Mouse (Mus musculus) lung, postnatal 36 days (tissue): ENCODE data around the gene Cdc42ep2.

Source experiments
- DNase-seq: peaks from one replicate; pipeline ENCODE4 v3.0.0; 2022; ENCODE audit warnings: mixed read lengths

Cdc42ep2 gene

DNA sequence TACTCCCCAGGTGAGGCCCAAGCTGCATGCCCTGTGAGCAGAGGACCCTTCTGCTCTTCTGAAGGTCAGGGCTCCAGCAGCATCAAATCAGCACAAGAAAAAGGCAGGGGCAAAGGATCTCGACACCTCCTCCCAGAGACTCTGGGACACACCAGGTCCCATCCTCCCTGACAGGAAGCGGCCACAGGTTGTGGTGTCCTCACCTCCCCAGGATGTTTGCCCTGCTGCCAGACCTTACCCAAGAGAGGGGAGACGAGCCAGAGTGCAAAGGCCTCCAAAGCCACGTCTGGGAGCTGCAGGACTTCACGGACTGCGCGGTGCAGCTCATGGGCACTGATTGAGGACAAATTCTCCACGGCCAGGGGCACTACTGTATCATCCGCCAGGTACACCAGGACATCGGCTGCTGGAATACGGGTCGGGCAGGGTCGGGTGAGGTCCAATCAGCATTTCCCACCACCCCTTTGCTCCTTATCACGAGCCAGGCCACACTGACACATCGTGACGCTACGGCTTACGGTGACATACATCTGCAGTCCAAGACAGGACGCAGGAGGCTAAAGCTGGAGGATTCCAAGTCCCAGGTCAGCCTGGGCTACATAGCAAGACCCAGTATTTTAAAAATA lies 51.6 kb downstream of the Cdc42ep2 start:
- no peak for DNase-seq

DNA sequence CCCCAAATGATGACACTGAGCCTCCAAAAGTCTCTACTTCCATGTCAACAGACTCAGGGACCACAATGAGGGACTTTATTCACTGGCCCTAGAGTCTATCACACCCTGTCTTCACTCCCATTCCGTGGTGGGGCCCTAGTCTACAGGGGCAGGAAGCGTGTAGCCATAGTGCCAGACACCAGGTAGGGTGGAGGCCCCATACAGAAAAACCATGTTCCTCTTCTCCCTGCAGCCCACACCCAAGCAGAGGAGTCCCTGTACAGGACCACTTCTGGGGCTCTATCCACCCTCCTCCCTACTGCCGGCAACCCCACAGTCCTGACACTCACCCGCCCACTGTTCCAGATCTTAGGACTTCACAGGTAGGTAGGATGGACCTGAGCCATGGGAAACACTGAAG lies 52.1 kb downstream of the Cdc42ep2 start:
- no peak for DNase-seq

DNA sequence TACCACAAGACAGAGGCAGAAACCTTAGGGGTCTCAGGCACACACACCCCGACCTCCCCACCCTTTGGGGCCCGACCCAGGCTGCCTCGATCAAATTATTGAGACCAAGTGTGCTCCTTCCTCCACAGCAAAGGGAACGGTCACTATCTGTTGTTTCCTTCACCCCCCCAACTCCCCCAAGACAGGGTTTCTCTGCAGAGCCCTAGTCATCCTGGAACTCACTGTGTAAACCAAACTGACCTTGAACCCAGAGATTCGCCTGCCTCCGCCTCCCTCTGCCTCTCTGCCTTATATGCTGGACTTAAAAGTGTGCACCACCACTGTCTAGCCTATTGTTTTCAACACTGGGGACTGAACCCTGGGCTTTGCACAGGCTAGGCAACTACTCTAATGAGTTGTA lies 52.9 kb downstream of the Cdc42ep2 start:
- peak; percentile 38 for DNase-seq

DNA sequence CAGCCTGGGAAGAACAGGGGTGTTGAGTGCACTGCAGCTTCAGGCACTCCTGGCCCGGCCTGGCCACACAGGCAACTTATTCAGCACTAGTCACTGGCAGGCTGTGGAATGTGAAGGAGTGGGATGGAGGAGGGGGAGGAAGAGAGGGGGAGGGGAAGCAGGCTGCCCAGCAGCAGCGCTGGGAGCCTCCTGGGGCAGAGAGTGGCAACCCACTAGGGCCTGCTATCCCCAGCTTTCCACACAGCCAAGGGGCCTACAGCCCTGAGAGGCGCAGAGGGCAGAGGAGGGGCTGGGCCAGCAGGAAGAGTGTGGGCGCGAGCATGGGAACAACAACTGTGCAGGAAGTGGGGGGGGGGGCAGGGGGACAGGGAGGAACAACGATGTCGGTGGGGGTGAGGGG lies 53.3 kb downstream of the Cdc42ep2 start:
- DNase-seq, result peak; percentile 79

DNA sequence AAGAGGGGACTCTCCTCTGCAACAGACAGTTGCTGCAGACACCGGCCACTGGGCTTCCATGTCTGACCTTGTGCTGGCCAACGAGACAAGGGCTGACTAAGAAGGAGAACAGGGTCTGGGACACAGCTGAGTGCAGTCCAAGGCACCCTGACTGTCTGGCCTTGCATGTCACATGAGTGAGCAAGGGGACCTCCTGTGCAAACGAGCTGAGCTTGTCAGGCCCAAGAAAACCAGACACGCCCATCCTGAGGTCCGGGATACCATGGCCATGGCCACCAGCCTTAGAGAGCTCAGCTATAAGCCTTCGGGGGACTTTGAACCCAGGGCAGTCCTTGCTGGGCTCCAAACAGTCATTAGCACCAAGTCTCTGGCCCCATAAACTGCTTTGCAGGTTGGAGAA lies 56.5 kb downstream of the Cdc42ep2 start:
- no peak for DNase-seq
